Mouse (Mus musculus) adrenal gland, adult 2 months (tissue): ENCODE results near the gene Usp48. TPM values are rescaled to one million over a fixed set of nuclear protein-coding genes. Genes with fewer than 3 reads are reported as not detected.

Experiments
- DNase-seq: peaks from one replicate; pipeline ENCODE4 v3.0.0; 2021
- polyA plus RNA-seq: library from polyadenylated mRNA; depleted of rRNA; stranded (reverse); fragments of >200 nt; gene quantifications from 2 replicates; pipeline ENCODE4 v1.2.3, GENCODE M21; 2012; rRNA removed
- total RNA-seq, 2 experiments: library from RNA; stranded (reverse); gene quantifications; 2 replicates each; pipeline ENCODE4 v1.2.3; 2021

Gene Usp48
- total and polyA plus RNA-seq, 3 experiments: 58.9 to 101 (median 100) TPM

DNA sequence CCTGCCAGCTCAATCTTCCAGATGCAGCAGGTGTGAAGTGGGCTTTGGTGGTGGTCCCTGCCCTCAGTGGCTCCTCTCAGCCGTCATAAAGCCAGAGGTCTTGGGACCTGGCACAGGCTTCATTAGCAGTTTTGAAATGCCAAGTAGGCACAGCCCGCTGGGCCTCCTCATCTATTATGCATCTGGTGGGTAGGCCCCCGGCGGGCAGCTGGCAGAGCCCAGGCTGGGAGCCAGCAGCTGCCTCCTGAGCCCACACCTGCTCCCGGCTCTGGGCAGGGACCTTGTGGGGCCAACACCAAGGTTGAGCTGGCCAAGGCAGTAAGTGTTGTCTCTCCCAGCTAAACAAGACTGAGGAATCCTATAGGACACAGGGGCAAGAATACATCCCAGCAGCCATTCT, 92.7 kb downstream of the Usp48 start:
- DNase-seq: no peak

DNA sequence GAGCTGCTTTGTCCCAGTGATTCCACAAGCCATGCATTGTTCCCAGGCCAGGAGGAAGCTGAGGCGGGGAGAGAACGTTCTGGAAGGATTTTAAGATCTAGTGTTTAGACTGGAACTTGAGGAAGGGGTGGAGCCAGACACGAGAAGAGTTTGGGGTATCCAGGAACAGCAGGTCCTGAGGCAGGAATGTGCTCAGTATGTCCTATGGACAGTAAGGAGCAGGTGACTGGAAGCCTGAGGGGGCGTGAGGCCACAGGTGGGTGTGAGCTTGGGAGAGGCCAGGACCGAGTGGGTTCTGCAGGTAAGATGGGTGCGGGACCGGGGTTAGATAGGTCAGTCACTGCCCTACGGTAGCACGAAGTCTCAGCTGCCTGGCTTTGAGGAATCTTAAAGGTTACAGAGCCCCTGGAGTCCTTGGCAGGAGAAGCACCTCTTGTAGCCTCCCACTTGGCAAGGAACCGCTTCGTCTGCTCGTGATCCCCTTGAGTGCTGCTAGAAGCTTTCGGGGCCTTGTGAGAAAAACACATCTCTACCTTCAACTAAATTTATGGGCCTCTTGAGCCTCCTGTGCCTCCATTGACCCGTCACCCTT, 93.8 kb downstream of the Usp48 start:
- DNase-seq: no peak

DNA sequence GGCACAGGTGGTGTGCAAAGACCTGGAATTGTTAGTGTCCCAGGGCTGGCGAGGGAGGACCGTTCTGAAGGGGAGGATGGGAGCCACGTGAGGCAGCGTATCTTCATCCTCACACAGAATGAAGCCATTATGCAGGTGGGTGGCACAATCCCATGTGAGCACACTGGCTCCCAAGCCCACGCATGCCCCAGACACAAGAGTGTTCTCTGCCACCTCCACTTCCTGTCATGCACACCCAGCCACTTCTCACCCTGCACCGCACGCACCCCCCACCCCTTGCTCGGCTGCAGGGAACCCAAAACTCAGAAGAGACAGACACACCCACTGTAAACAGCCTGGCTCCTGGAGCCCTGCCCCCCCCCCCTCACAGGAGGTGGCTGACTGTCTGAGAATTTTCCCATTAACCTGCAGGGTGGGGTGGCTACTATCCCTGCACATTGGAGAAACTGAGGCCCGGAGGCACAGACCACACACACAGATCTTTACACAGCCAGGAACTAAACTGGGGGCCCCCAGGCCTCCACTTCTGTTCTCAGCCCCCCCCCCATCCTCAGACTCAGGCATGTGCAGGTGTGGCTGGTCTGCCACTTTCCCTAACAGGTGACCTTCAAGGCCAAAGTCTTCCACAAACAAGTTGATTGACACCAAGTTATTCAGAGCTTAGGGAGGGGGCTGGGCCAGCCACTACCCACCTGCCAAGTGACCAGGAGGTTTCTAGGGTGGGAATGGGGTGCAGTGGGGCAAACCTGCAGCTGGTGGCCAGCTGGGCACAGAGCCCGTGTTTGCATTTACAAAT, 98.8 kb downstream of the Usp48 start:
- DNase-seq: no peak

DNA sequence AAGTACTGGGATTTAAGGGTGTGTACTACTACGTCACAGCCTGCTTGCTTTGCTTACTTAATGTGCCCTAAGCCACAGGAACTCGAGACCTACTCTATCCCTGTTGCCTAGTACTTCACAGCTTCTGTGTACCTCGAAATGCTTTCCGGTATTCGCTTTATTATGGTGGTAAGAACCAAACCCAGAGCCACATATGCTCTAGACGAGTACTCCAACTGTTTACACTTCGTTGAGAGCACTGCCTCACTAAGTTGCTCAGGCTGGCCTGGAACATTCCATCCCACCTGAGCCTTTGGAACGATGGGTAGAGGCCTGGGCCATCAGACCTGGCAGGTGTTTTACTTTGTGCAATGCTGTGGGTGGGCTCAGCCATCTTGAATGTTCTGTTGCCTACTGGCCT, 101.7 kb downstream of the Usp48 start:
- DNase-seq: no peak

GRCm38 (mm10) chr4:137695900-137696299, 102.3 kb downstream of the Usp48 start:
- peak; percentile 58 for DNase-seq

DNA sequence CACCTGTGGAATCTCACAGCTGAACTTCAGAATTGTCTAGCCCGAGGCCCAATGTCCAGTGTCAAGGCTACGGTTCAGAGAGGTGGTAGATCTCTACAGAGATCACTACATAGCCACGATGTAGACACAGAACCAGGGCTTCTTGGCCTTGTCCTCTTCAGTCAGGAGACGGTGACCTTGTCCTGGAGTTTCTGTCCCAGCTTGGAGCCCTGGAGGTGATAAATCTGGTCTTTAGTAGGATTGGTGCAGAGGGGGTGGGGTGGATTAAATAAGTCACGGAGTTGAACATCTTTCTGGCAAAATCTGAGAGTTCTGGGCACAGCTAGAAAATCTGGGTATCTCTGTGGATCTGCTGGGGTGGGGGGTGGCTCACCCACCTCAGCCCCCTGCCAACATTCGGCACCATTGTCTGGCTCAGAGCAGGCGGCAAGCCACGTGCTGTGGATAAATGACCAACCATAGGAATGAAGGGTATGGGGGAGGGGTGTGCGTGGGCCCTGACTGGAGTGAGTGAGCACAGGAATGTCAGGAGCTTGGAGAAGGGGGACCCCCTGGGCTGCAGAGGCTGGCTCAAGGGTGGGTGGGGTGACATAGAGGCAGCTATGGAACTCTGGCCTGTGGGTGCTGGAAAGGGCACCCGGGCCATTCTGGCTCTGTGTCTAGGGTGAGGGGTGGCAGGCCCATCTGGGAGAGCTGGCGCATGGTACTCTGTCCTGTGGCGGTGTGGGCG, 103.8 kb downstream of the Usp48 start:
- no peak for DNase-seq

- peak; percentile 56 for DNase-seq
Observed at GRCm38 (mm10) chr4:137698076-137698985, 104.8 kb downstream of the Usp48 start.

DNA sequence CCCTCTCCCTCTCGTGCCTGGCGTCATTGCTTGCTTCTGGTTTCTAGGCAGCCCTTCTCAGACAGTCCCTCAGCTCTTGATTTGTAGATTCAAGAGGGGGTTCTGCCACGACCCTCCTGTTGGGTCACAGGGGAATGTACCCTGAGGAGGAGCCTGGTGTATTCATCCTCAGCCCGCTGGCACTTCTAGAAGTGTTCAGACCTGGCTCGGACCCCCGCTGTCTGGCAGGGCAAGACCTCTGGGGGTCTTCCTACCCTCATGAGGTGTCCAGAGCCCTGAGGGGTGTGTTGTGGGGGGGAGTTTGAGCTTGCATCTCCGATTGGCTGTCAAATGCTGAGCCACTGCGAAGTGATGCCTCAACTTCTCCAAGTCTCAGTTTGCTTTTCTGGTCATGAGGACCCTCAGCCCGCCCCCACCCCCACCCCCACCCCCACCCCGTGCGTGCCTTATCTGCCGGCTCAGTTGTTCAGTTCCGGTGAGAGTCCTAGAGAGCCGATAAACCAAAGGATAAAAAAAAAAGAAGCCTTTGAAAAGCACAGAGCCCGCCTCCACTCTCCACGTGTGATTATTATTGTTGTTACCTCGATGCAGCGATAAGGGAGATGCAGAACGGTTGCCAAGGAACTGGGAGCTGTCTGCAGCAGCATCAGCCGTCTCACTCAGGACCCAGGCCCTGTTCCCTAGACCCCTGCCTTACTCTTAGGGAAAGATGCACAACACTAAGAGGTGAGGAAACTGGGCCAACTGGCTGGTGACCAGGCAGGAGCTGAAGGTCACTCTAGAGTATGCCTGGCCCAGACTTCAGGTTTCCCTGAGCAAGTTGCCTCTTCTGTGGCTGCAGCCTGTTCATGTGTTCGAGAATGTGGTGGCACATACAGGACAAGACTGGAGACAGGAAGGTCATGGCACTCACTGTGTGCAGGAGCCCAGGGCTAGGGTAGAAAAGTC, 106.0 kb downstream of the Usp48 start:
- peak; percentile 79 for DNase-seq

GRCm38 (mm10) chr4:137700960-137701359, 107.4 kb downstream of the Usp48 start:
- DNase-seq: peak; percentile 65

DNA sequence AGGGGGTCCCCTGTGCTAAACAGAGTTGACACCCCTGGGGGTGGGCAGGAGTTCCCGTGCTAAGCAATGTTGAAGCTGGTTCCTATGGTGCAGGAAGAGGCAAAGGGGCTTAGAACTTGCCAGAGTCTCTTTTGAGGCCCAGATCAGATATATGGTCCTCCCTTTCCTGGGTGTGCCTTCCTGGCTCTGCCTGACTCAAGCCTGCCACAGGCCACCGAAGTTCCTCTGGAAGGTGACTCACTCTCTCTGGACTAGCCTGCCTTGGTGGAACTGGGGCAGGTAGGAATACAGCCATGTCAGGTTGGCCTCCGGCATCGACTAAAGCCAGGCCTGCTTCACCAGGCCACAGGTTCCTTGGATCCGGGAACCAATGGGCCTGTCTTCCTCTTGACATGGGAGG, 109.5 kb downstream of the Usp48 start:
- DNase-seq: no peak

DNA sequence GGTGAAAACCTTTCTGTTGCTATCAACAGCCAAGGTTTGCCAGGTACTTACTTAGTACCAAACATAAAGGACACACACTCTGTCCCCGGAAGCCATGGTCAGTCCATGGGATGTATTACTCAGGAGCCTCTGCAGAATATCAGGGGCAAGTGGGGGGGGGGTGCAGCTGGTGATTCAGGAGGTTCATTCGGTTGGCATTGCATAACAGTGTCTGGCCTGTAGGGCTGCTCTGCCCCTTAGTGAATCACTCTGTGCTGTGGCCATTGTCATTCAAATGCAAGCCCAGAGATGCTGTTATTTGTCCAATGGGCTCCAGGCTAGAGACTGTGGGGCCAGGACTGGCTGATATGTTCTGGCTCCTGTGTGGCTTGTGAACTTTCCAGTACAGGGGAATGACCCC, 111.0 kb downstream of the Usp48 start:
- peak; percentile 62 for DNase-seq

GRCm38 (mm10) chr4:137705379-137705778, 111.8 kb downstream of the Usp48 start:
- DNase-seq: no peak

DNA sequence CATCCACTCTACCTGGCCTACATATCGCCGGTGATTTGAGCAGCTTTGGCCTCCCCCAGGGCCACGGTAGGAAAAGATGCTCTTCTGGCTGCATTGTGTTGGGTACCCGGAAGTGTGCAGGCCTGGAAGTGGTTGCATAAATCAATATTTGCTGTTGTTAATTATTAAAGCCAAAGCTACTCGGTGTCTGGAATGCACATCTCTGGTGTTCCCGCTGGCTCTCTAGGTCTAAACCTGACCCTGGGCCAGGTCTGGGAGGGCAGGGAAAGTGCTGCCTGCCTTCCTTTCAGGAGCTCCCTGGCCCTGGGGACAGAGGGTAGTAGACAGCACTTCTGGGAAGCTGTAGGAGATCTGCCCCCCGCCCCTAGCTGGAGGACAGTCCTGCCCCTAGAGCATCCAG, 113.0 kb downstream of the Usp48 start:
- DNase-seq: no peak

GRCm38 (mm10) chr4:137707216-137707990, 113.8 kb downstream of the Usp48 start:
- DNase-seq: peak; percentile 96

Other genes with a start within 250 kb of the Usp48 start
- gene Cdc42, start 236.0 kb upstream of the Usp48 start, total RNA-seq: 100 to 1,000 TPM; 419 to 486 TPM
- 23.1 and 24.7 TPM in 2 replicates for gene Cdc42, start 236.0 kb upstream of the Usp48 start, polyA plus RNA-seq
- not detected for gene Cela3a, start 184.0 kb upstream of the Usp48 start, total RNA-seq
- not detected in 2 replicates for gene Cela3a, start 184.0 kb upstream of the Usp48 start, polyA plus RNA-seq
- gene Cela3b, start 163.2 kb upstream of the Usp48 start, total RNA-seq: not detected
- 0.16 and 0.33 TPM in 2 replicates for gene Cela3b, start 163.2 kb upstream of the Usp48 start, polyA plus RNA-seq
- gene 1700013G24Rik, start 140.5 kb upstream of the Usp48 start, total RNA-seq: not detected
- not detected in 2 replicates for gene 1700013G24Rik, start 140.5 kb upstream of the Usp48 start, polyA plus RNA-seq
- 100 to 1,000 TPM in 1 of 2 experiments, 10 to 100 TPM in 1; 87.4 to 150 TPM for gene Hspg2, start 125.0 kb upstream of the Usp48 start, total RNA-seq
- gene Hspg2, start 125.0 kb upstream of the Usp48 start, polyA plus RNA-seq: 122 and 125 TPM in 2 replicates
- gene Ldlrad2, start 19.2 kb upstream of the Usp48 start, total RNA-seq: not detected
- gene Ldlrad2, start 19.2 kb upstream of the Usp48 start, polyA plus RNA-seq: 0.67 TPM in 1 of 2 replicates, not detected in the other
- 100 to 1,000 TPM; 119 to 172 TPM for gene Rap1gap, start 71.0 kb downstream of the Usp48 start, total RNA-seq
- 489 and 541 TPM in 2 replicates for gene Rap1gap, start 71.0 kb downstream of the Usp48 start, polyA plus RNA-seq
- gene Alpl, start 202.6 kb downstream of the Usp48 start, total RNA-seq: 10 to 100 TPM in 1 of 2 experiments, 1 to 10 TPM in 1; 6.1 to 59.6 TPM
- gene Alpl, start 202.6 kb downstream of the Usp48 start, polyA plus RNA-seq: 4.7 and 7.4 TPM in 2 replicates